Mouse (Mus musculus) testis, adult 2 months (tissue): ENCODE measurements around the gene Trim25. TPM values are rescaled to one million over a fixed set of nuclear protein-coding genes. Genes with fewer than 3 reads are reported as not detected.

Source experiments
- H3K27ac ChIP-seq: fragments of 200-500 bp; 2 replicates; pipeline ENCODE4 v1.5.1; 2012; ENCODE audit warnings: low read depth, low read length; ENCODE audit not compliant: control insufficient read depth, insufficient read depth
- H3K27me3 ChIP-seq: fragments of 200-500 bp; 2 replicates; pipeline ENCODE4 v1.6.1; 2012; ENCODE audit warnings: mild to moderate bottlenecking, low read length, moderate library complexity; ENCODE audit not compliant: control insufficient read depth, insufficient read depth
- H3K36me3 ChIP-seq: fragments of 200-500 bp; 2 replicates; pipeline ENCODE4 v1.6.1; 2012; ENCODE audit warnings: mild to moderate bottlenecking, low read length; ENCODE audit not compliant: control insufficient read depth, insufficient read depth
- H3K4me1 ChIP-seq: fragments of 200-500 bp; 2 replicates; pipeline ENCODE4 v1.6.1; 2012; ENCODE audit warnings: low read length; ENCODE audit not compliant: control insufficient read depth, insufficient read depth
- H3K4me3 ChIP-seq: fragments of 200-500 bp; 2 replicates; pipeline ENCODE4 v1.5.1; 2012; ENCODE audit warnings: low read depth, mild to moderate bottlenecking, low read length, moderate library complexity, mixed read lengths; ENCODE audit not compliant: control insufficient read depth
- CTCF ChIP-seq: fragments of 200-500 bp; IDR thresholded peaks from 2 replicates; pipeline ENCODE4 v1.5.1; 2012; ENCODE audit warnings: low read depth, mild to moderate bottlenecking, inconsistent platforms, low read length, moderate library complexity; ENCODE audit not compliant: control insufficient read depth, insufficient read depth, insufficient replicate concordance
- POLR2A ChIP-seq: fragments of 200-500 bp; IDR thresholded peaks from 2 replicates; pipeline ENCODE4 v1.6.1; 2012; ENCODE audit warnings: low read depth, mild to moderate bottlenecking, inconsistent platforms, low read length, moderate library complexity; ENCODE audit not compliant: control insufficient read depth
- polyA plus RNA-seq: library from polyadenylated mRNA; depleted of rRNA; stranded (reverse); fragments of >200 nt; gene quantifications from 2 replicates; pipeline ENCODE4 v1.2.3, GENCODE M21; 2012; rRNA removed

The Trim25 gene
- polyA plus RNA-seq, 1 experiment = 4.3 TPM

GRCm38 (mm10) chr11:89067871-89068490 is 68.8 kb downstream of the Trim25 start:
- no peak overlapping the region for H3K27ac ChIP-seq
- H3K4me3 ChIP-seq = no peak overlapping the region

GRCm38 (mm10) chr11:89068649-89069048 is 69.5 kb downstream of the Trim25 start:
- Histone ChIP-seq H3K27ac (no peak overlapping the region), H3K4me1 (no peaks in the 10 kb centered on the region), H3K36me3 (no peaks in the 10 kb centered on the region), H3K4me3 (no peak overlapping the region), H3K27me3 (no peaks in the 10 kb centered on the region)
- no peak for TF ChIP-seq POLR2A
- no peak for TF ChIP-seq CTCF

More at GRCm38 (mm10) chr11:89067871-89068490, 68.8 kb downstream of the Trim25 start:
- no peaks in the 10 kb centered on the region for H3K36me3 ChIP-seq
- H3K27me3 ChIP-seq = no peaks in the 10 kb centered on the region
- H3K4me1 ChIP-seq = no peaks in the 10 kb centered on the region
- TF ChIP-seq POLR2A (no peak), CTCF (no peak)

- Histone ChIP-seq H3K36me3 (no peaks in the 10 kb centered on the region), H3K27me3 (no peaks in the 10 kb centered on the region), H3K4me1 (no peaks in the 10 kb centered on the region), H3K4me3 (no peak overlapping the region), H3K27ac (no peak overlapping the region)
- TF ChIP-seq CTCF (0 out of 2 replicates have a peak, but pooled peaks have one; percentile 22), POLR2A (no peak)
Observed at GRCm38 (mm10) chr11:89069303-89069702, 70.1 kb downstream of the Trim25 start.

Other genes with a start within 250 kb of the Trim25 start
- 535 and 558 TPM in 2 replicates for gene Akap1, start 134.8 kb upstream of the Trim25 start, polyA plus RNA-seq
- 15.6 and 16.4 TPM in 2 replicates for gene Scpep1, start 43.9 kb upstream of the Trim25 start, polyA plus RNA-seq
- gene Elobl, start 32.4 kb upstream of the Trim25 start, polyA plus RNA-seq = 0.27 and 0.48 TPM in 2 replicates
- 98.9 and 101 TPM in 2 replicates for gene Coil, start 29.1 kb upstream of the Trim25 start, polyA plus RNA-seq
- 2.9 and 4.0 TPM in 2 replicates for gene Dgke, start 67.5 kb downstream of the Trim25 start, polyA plus RNA-seq
- 10.4 and 17.4 TPM in 2 replicates for gene Gm525, start 74.5 kb downstream of the Trim25 start, polyA plus RNA-seq